Mouse (Mus musculus): Measurements from ENCODE around the gene Nfx1. TPM values are rescaled to one million over a fixed set of nuclear protein-coding genes. Genes with fewer than 3 reads are reported as not detected.

Nfx1 gene
- total and polyA plus RNA-seq, 2 experiments = 21.5 to 31.6 TPM

- DNase-seq (ENCODE audit: extremely low read depth, low read depth, low spot score) = no peak
- no peaks in the 10 kb centered on the region for H3K27me3 ChIP-seq (ENCODE audit: control insufficient read depth, insufficient read depth, low read length)
- H3K4me3 ChIP-seq (ENCODE audit: insufficient read depth, low read depth, low read length) = no peak overlapping the region
- H3K79me2 ChIP-seq (ENCODE audit: control insufficient read depth, insufficient read depth, low read length) = no peaks in the 10 kb centered on the region
- TF ChIP-seq CTCF (IDR thresholded peaks at IDR 0.05; ENCODE audit: low read depth, low read length) (no peak), POLR2A (IDR thresholded peaks at IDR 0.05; ENCODE audit: extremely low read depth, insufficient read depth, low read length) (no peak)
- H3K36me3 ChIP-seq (ENCODE audit: control insufficient read depth, insufficient read depth, low read length) = no peaks in the 10 kb centered on the region
- H3K27ac ChIP-seq (replicated peaks; ENCODE audit: insufficient read depth, low read depth, low read length) = no peak overlapping the region
- 55% methylated on average over 7 of the region's 7 CpGs for WGBS
- no peak overlapping the region for H3K9ac ChIP-seq (ENCODE audit: low read depth, low read length)
- no peaks in the 10 kb centered on the region for H3K4me1 ChIP-seq (ENCODE audit: control insufficient read depth, insufficient read depth, low read length)
Measured at GRCm38 (mm10) chr4:41040983-41041382, 70.3 kb downstream of the Nfx1 start.

GRCm38 (mm10) chr4:41042880-41043279, 72.2 kb downstream of the Nfx1 start:
- Histone ChIP-seq H3K4me3 (ENCODE audit: insufficient read depth, low read depth, low read length) (no peak overlapping the region), H3K27me3 (ENCODE audit: control insufficient read depth, insufficient read depth, low read length) (no peaks in the 10 kb centered on the region), H3K36me3 (ENCODE audit: control insufficient read depth, insufficient read depth, low read length) (no peaks in the 10 kb centered on the region), H3K79me2 (ENCODE audit: control insufficient read depth, insufficient read depth, low read length) (no peaks in the 10 kb centered on the region), H3K4me1 (ENCODE audit: control insufficient read depth, insufficient read depth, low read length) (no peaks in the 10 kb centered on the region), H3K9ac (ENCODE audit: low read depth, low read length) (no peak overlapping the region), H3K27ac (replicated peaks; ENCODE audit: insufficient read depth, low read depth, low read length) (no peak overlapping the region)
- no peak for DNase-seq (ENCODE audit: extremely low read depth, low read depth, low spot score)
- 91% methylated on average over 12 of the region's 12 CpGs for WGBS
- TF ChIP-seq CTCF (IDR thresholded peaks at IDR 0.05; ENCODE audit: low read depth, low read length) (no peak), POLR2A (IDR thresholded peaks at IDR 0.05; ENCODE audit: extremely low read depth, insufficient read depth, low read length) (no peak)

- Histone ChIP-seq H3K79me2 (ENCODE audit: control insufficient read depth, insufficient read depth, low read length) (no peaks in the 10 kb centered on the region), H3K9ac (ENCODE audit: low read depth, low read length) (no peak overlapping the region), H3K27ac (replicated peaks; ENCODE audit: insufficient read depth, low read depth, low read length) (no peak overlapping the region), H3K4me1 (ENCODE audit: control insufficient read depth, insufficient read depth, low read length) (no peaks in the 10 kb centered on the region), H3K27me3 (ENCODE audit: control insufficient read depth, insufficient read depth, low read length) (no peaks in the 10 kb centered on the region), H3K36me3 (ENCODE audit: control insufficient read depth, insufficient read depth, low read length) (no peaks in the 10 kb centered on the region), H3K4me3 (ENCODE audit: insufficient read depth, low read depth, low read length) (no peak overlapping the region)
- WGBS = 85% methylated on average over 5 of the region's 5 CpGs
- TF ChIP-seq CTCF (IDR thresholded peaks at IDR 0.05; ENCODE audit: low read depth, low read length) (no peak), POLR2A (IDR thresholded peaks at IDR 0.05; ENCODE audit: extremely low read depth, insufficient read depth, low read length) (no peak)
- DNase-seq (ENCODE audit: extremely low read depth, low read depth, low spot score) = no peak
Measured at GRCm38 (mm10) chr4:41043961-41044360, 73.3 kb downstream of the Nfx1 start.

GRCm38 (mm10) chr4:41045288-41045687, 74.6 kb downstream of the Nfx1 start:
- Histone ChIP-seq H3K27ac (replicated peaks; ENCODE audit: insufficient read depth, low read depth, low read length) (no peak overlapping the region), H3K79me2 (ENCODE audit: control insufficient read depth, insufficient read depth, low read length) (no peaks in the 10 kb centered on the region), H3K27me3 (ENCODE audit: control insufficient read depth, insufficient read depth, low read length) (no peaks in the 10 kb centered on the region), H3K9ac (ENCODE audit: low read depth, low read length) (no peak overlapping the region), H3K4me1 (ENCODE audit: control insufficient read depth, insufficient read depth, low read length) (no peaks in the 10 kb centered on the region), H3K36me3 (ENCODE audit: control insufficient read depth, insufficient read depth, low read length) (no peaks in the 10 kb centered on the region), H3K4me3 (ENCODE audit: insufficient read depth, low read depth, low read length) (no peak overlapping the region)
- 29% methylated on average over 3 of the region's 3 CpGs for WGBS
- DNase-seq (ENCODE audit: extremely low read depth, low read depth, low spot score) = peak; percentile 18
- TF ChIP-seq CTCF (IDR thresholded peaks at IDR 0.05; ENCODE audit: low read depth, low read length) (no peak), POLR2A (IDR thresholded peaks at IDR 0.05; ENCODE audit: extremely low read depth, insufficient read depth, low read length) (no peak)

GRCm38 (mm10) chr4:41046254-41046795, 75.6 kb downstream of the Nfx1 start:
- DNase-seq (ENCODE audit: extremely low read depth, low read depth, low spot score) = no peak
- WGBS = 77% methylated on average over 13 of the region's 13 CpGs
- TF ChIP-seq CTCF (IDR thresholded peaks at IDR 0.05; ENCODE audit: low read depth, low read length) (no peak), POLR2A (IDR thresholded peaks at IDR 0.05; ENCODE audit: extremely low read depth, insufficient read depth, low read length) (no peak)
- Histone ChIP-seq H3K27me3 (ENCODE audit: control insufficient read depth, insufficient read depth, low read length) (no peaks in the 10 kb centered on the region), H3K36me3 (ENCODE audit: control insufficient read depth, insufficient read depth, low read length) (no peaks in the 10 kb centered on the region), H3K79me2 (ENCODE audit: control insufficient read depth, insufficient read depth, low read length) (no peaks in the 10 kb centered on the region), H3K4me1 (ENCODE audit: control insufficient read depth, insufficient read depth, low read length) (no peaks in the 10 kb centered on the region), H3K9ac (ENCODE audit: low read depth, low read length) (no peak overlapping the region), H3K27ac (replicated peaks; ENCODE audit: insufficient read depth, low read depth, low read length) (no peak overlapping the region), H3K4me3 (ENCODE audit: insufficient read depth, low read depth, low read length) (no peak overlapping the region)

- no peaks in the 10 kb centered on the region for H3K79me2 ChIP-seq (ENCODE audit: control insufficient read depth, insufficient read depth, low read length)
- H3K27ac ChIP-seq (replicated peaks; ENCODE audit: insufficient read depth, low read depth, low read length) = no peak within 1 kb of the TSS
- no peak within 1 kb of the TSS for H3K4me3 ChIP-seq (ENCODE audit: insufficient read depth, low read depth, low read length)
- TF ChIP-seq POLR2A (IDR thresholded peaks at IDR 0.05; ENCODE audit: extremely low read depth, insufficient read depth, low read length) (no peak), CTCF (IDR thresholded peaks at IDR 0.05; ENCODE audit: low read depth, low read length) (no peak)
- 65% methylated on average over 9 of the region's 9 CpGs for WGBS
- no peak within 1 kb of the TSS for H3K9ac ChIP-seq (ENCODE audit: low read depth, low read length)
- DNase-seq (ENCODE audit: extremely low read depth, low read depth, low spot score) = no peak
- no peaks in the 10 kb centered on the region for H3K27me3 ChIP-seq (ENCODE audit: control insufficient read depth, insufficient read depth, low read length)
- H3K4me1 ChIP-seq (ENCODE audit: control insufficient read depth, insufficient read depth, low read length) = no peaks in the 10 kb centered on the region
- H3K36me3 ChIP-seq (ENCODE audit: control insufficient read depth, insufficient read depth, low read length) = no peaks in the 10 kb centered on the region
Measured at GRCm38 (mm10) chr4:41047524-41048271, 77.0 kb downstream of the Nfx1 start, which contains the start of gene Aqp7. Gene Aqp7, minus strand, starts transcription at chr4:41048139.
